Mouse (Mus musculus): ENCODE measurements at regions not wholly inside any gene's neighbourhood (a gene's known extent, or its start where the extent isn't known, plus 50 kb on each side); places are given as distances from the start of the nearest gene placed in this dataset.

GRCm38 (mm10) chr2:179197471-179197870 lies 244.8 kb upstream of the Cdh4 start:
- Histone ChIP-seq H3K27ac (ENCODE audit: insufficient read depth, low read depth) (no peak overlapping the region), H3K4me2 (ENCODE audit: insufficient read depth, low read depth, poor library complexity, severe bottlenecking) (no peak overlapping the region), H3K27me3 (replicated peaks) (no peaks in the 10 kb centered on the region), H3K9ac (ENCODE audit: insufficient read depth, low read depth) (no peak overlapping the region), H3K4me1 (ENCODE audit: control insufficient read depth in 1 of 2, insufficient read depth in 2 of 2) (no peaks in the 10 kb centered on the region), H3K79me2 (replicated peaks; ENCODE audit: control insufficient read depth, extremely low read depth, insufficient read depth, poor library complexity, severe bottlenecking) (no peaks in the 10 kb centered on the region), H3K36me3 (replicated peaks in 1 of 2; ENCODE audit: control insufficient read depth in 1 of 2, insufficient read depth in 1 of 2, low read length in 1 of 2) (no peaks in the 10 kb centered on the region), H3K9me3 (replicated peaks; ENCODE audit: low read length) (peaks cover 80% of the 10 kb centered on the region), H3K4me3 (replicated peaks in 1 of 3; ENCODE audit: low read depth in 2 of 3, low read length in 2 of 3, poor library complexity in 1 of 3) (no peak overlapping the region)
- in situ Hi-C loops (cut with MboI; ENCODE audit: low pct_ligation_motif_present, low pct_unique_long_range_greater_than_20kb, low sequenced_read_pairs), result no loop called here
- TF ChIP-seq CTCF (conservative IDR thresholded peaks at IDR 0.05 in 1 of 2, IDR thresholded peaks at IDR 0.05 in 1 of 2; ENCODE audit: low read depth in 2 of 2, low read length in 2 of 2) (no peak), MYC (IDR thresholded peaks at IDR 0.05; ENCODE audit: low read depth, low read length) (no peak), TCF12 (IDR thresholded peaks at IDR 0.05; ENCODE audit: low read depth, low read length) (no peak), JUND (conservative IDR thresholded peaks at IDR 0.05; ENCODE audit: low read depth, low read length) (no peak), SIN3A (IDR thresholded peaks at IDR 0.05; ENCODE audit: low read length) (no peak), MAZ (IDR thresholded peaks at IDR 0.05; ENCODE audit: low read depth, low read length) (no peak), MAX (IDR thresholded peaks at IDR 0.05; ENCODE audit: low read length) (no peak), HCFC1 (IDR thresholded peaks at IDR 0.05; ENCODE audit: low read depth, low read length) (no peak), EP300 (IDR thresholded peaks at IDR 0.05; ENCODE audit: low read length) (no peak), UBTF (IDR thresholded peaks at IDR 0.05; ENCODE audit: low read depth, low read length) (no peak), IRF4 (IDR thresholded peaks at IDR 0.05; ENCODE audit: low read depth, low read length) (no peak), TBP (conservative IDR thresholded peaks at IDR 0.05; ENCODE audit: low read depth, low read length) (no peak), NELFE (IDR thresholded peaks at IDR 0.05; ENCODE audit: low read depth, low read length) (no peak), MXI1 (IDR thresholded peaks at IDR 0.05; ENCODE audit: low read depth, low read length) (no peak), ELF1 (IDR thresholded peaks at IDR 0.05; ENCODE audit: low read depth, low read length) (no peak), RCOR1 (conservative IDR thresholded peaks at IDR 0.05; ENCODE audit: low read depth, low read length) (no peak), USF1 (IDR thresholded peaks at IDR 0.05; ENCODE audit: low read depth, low read length) (no peak), BHLHE40 (IDR thresholded peaks at IDR 0.05; ENCODE audit: low read depth, low read length) (no peak), USF2 (conservative IDR thresholded peaks at IDR 0.05; ENCODE audit: low read depth, low read length) (no peak), ZNF384 (IDR thresholded peaks at IDR 0.05; ENCODE audit: low read depth, low read length) (no peak)
- DNase-seq (ENCODE audit: extremely low read depth), result no peak
- dilution Hi-C loops (cut with MboI; ENCODE audit: extremely low pct_ligation_motif_present, extremely low pct_unique_long_range_greater_than_20kb, low sequenced_read_pairs), result no loop called here

DNA sequence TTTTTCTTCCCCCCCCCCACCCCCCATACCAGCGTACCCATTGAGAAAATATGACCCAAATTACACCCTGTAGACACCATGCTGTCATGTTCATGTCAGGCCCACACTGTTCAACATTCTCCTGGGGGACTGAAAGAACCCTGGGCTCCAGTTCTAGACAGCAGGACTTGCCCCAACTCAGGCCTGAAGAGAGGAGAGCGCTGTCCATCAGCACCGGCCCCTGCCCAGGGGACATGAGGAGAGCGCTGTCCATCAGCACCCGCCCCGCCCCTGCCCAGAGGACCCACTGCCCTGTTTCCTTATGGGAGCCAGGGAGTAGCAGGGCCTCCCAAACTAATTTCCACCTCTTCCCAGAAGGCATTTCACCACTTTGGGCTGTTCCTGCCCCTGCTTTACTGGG lies 241.7 kb upstream of the Cdh4 start:
- Histone ChIP-seq H3K9me3 (replicated peaks; ENCODE audit: low read length) (peaks cover 84% of the 10 kb centered on the region), H3K36me3 (replicated peaks in 1 of 2; ENCODE audit: control insufficient read depth in 1 of 2, insufficient read depth in 1 of 2, low read length in 1 of 2) (no peaks in the 10 kb centered on the region), H3K27me3 (replicated peaks) (no peaks in the 10 kb centered on the region), H3K4me3 (replicated peaks in 1 of 3; ENCODE audit: low read depth in 2 of 3, low read length in 2 of 3, poor library complexity in 1 of 3) (no peak overlapping the region), H3K4me2 (ENCODE audit: insufficient read depth, low read depth, poor library complexity, severe bottlenecking) (no peak overlapping the region), H3K9ac (ENCODE audit: insufficient read depth, low read depth) (no peak overlapping the region), H3K79me2 (replicated peaks; ENCODE audit: control insufficient read depth, extremely low read depth, insufficient read depth, poor library complexity, severe bottlenecking) (no peaks in the 10 kb centered on the region), H3K27ac (ENCODE audit: insufficient read depth, low read depth) (no peak overlapping the region), H3K4me1 (ENCODE audit: control insufficient read depth in 1 of 2, insufficient read depth in 2 of 2) (no peaks in the 10 kb centered on the region)
- TF ChIP-seq SMC3 (IDR thresholded peaks at IDR 0.05; ENCODE audit: low read depth, low read length) (no peak), GABPA (IDR thresholded peaks at IDR 0.05; ENCODE audit: insufficient replicate concordance, low read depth, low read length) (no peak), NELFE (IDR thresholded peaks at IDR 0.05; ENCODE audit: low read depth, low read length) (no peak), EP300 (IDR thresholded peaks at IDR 0.05; ENCODE audit: low read length) (no peak), ZKSCAN1 (IDR thresholded peaks at IDR 0.05; ENCODE audit: borderline replicate concordance, low read depth, low read length) (no peak), MAZ (IDR thresholded peaks at IDR 0.05; ENCODE audit: low read depth, low read length) (no peak)
- dilution Hi-C loops (cut with MboI; ENCODE audit: extremely low pct_ligation_motif_present, extremely low pct_unique_long_range_greater_than_20kb, low sequenced_read_pairs) (no loop called here), in situ Hi-C loops (cut with MboI; ENCODE audit: low pct_ligation_motif_present, low pct_unique_long_range_greater_than_20kb, low sequenced_read_pairs) (no loop called here)
- no peak for DNase-seq (ENCODE audit: extremely low read depth)
